Mouse (Mus musculus): ENCODE results near the gene Fah. TPM values are rescaled to one million over a fixed set of nuclear protein-coding genes. Genes with fewer than 3 reads are reported as not detected.

The Fah gene
- polyA plus RNA-seq, 1 experiment from 2014 or later: 10.1 TPM

DNA sequence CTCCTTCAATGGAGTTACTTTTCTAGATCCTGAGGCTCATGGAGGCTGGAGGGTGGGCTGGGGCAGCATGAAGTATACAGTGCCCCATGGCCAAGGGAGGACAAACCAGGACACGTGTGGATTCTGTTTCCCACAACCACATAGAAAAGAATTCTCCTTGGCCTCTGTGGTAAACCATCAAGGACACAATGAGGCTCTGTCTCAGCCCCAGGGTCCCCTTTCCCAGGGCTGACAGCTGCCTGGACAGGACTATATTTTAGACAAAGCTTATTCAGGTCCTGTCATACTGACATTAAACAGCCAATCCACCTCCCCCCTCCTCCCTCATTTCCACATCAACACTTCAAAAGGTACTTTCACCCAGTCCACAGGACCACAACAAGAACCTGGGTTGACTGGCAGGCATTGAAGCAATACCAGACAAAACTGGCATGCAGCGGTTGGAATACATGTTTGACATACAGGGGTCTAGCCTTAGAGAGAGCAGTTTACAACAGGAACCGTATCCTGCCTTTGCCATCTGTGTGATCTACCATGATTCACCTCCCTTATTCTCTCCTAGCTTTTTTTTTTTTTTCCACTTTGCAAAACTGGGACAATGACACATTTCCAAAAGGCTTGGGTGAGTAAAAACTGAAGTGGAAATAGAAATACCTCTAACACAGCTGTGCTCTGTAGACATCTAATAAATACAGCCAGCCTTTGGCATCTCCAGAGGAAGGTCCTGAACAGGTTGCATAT lies 20.0 kb downstream of the Fah start:
- peak; percentile 83 for ATAC-seq
- no peak overlapping the region for H3K4me3 ChIP-seq (replicated peaks; ENCODE audit: low read length)
- H3K9ac ChIP-seq (replicated peaks; ENCODE audit: low read depth, low read length): no peak overlapping the region
- H3K36me3 ChIP-seq (ENCODE audit: control insufficient read depth, insufficient read depth): no peaks in the 10 kb centered on the region
- 33% methylated on average over 3 of the region's 3 CpGs for WGBS
- H3K4me1 ChIP-seq (replicated peaks; ENCODE audit: control insufficient read depth, insufficient read depth, low read length): no peaks in the 10 kb centered on the region
- no peak overlapping the region for H3K27ac ChIP-seq (ENCODE audit: low read length)
- no peak overlapping the region for H3K4me2 ChIP-seq (ENCODE audit: low read length)
- H3K9me3 ChIP-seq (ENCODE audit: control insufficient read depth, low read length): no peaks in the 10 kb centered on the region
- H3K27me3 ChIP-seq (replicated peaks; ENCODE audit: control insufficient read depth, insufficient read depth, low read length): no peaks in the 10 kb centered on the region

DNA sequence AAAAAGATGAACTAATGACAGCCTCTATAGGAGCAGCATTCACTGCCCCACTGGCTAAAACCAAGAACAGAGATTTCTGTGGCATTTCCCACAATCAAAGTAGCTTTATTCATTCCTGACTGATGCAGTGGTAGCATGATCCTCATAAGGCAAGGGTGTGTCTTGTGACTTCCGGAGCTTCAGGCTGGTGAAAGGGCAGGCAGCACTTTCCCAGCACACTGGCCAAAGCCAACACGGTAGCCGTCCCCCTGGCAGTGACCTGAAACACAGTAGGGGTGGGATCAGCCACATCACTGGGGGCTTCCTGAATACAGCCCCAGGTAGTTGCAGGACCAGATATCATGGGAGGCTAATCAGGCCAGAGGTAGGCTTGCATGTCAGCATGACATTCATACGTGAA lies 21.4 kb downstream of the Fah start:
- H3K4me1 ChIP-seq (replicated peaks; ENCODE audit: control insufficient read depth, insufficient read depth, low read length): no peaks in the 10 kb centered on the region
- no peak overlapping the region for H3K4me3 ChIP-seq (replicated peaks; ENCODE audit: low read length)
- H3K27me3 ChIP-seq (replicated peaks; ENCODE audit: control insufficient read depth, insufficient read depth, low read length): no peaks in the 10 kb centered on the region
- no peak overlapping the region for H3K9ac ChIP-seq (replicated peaks; ENCODE audit: low read depth, low read length)
- H3K9me3 ChIP-seq (ENCODE audit: control insufficient read depth, low read length): no peaks in the 10 kb centered on the region
- no peak overlapping the region for H3K27ac ChIP-seq (ENCODE audit: low read length)
- WGBS: 92% methylated on average over 4 of the region's 4 CpGs
- no peak overlapping the region for H3K4me2 ChIP-seq (ENCODE audit: low read length)
- ATAC-seq: no peak
- H3K36me3 ChIP-seq (ENCODE audit: control insufficient read depth, insufficient read depth): no peaks in the 10 kb centered on the region

DNA sequence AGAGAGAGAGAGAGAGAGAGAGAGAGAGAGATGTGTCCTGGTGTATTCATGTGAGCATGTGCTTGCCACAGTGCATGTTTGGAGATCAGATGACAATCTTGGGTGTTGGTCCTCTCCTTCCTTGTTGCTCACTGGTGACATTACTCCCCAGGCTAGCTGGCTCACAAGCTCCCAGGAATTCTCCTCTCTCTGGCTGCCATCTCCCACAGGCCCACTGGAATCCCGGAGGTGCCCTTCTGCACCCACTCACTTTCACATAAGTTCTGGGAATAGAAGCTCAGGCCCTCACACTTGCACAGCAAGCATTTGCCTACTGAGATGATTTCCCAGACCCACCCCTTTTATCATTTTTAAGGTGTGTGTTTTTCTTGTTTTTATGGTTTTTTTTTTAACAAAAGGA lies 26.8 kb downstream of the Fah start:
- 100% methylated on average over 1 of the region's 1 CpGs for WGBS
- no peaks in the 10 kb centered on the region for H3K36me3 ChIP-seq (ENCODE audit: control insufficient read depth, insufficient read depth)
- no peaks in the 10 kb centered on the region for H3K9me3 ChIP-seq (ENCODE audit: control insufficient read depth, low read length)
- H3K27me3 ChIP-seq (replicated peaks; ENCODE audit: control insufficient read depth, insufficient read depth, low read length): no peaks in the 10 kb centered on the region
- ATAC-seq: no peak
- H3K27ac ChIP-seq (ENCODE audit: low read length): no peak overlapping the region
- H3K4me3 ChIP-seq (replicated peaks; ENCODE audit: low read length): no peak overlapping the region
- no peak overlapping the region for H3K9ac ChIP-seq (replicated peaks; ENCODE audit: low read depth, low read length)
- H3K4me2 ChIP-seq (ENCODE audit: low read length): no peak overlapping the region
- H3K4me1 ChIP-seq (replicated peaks; ENCODE audit: control insufficient read depth, insufficient read depth, low read length): peaks cover 5% of the 10 kb centered on the region; the same call in 1 of the 2 replicates

DNA sequence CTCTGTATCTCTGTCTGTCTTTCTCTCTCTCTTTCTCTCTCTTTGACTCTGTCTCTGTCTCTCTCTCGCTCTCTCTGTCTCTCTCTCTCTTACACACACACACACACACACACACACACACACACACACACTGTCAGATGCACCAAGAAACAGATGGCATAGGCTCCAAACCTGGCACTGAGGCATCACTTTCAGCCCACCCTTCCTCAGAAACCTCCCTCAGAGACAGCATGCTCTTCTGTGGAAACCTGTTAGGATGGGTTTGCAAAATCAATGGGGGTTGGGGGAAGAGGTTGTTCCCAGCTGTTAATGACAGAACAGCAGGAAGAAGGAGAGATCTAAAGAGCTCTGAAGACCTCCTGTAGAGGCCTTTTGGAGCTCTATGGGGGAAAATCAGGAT lies 27.7 kb downstream of the Fah start:
- no peak for ATAC-seq
- no peak overlapping the region for H3K27ac ChIP-seq (ENCODE audit: low read length)
- H3K9me3 ChIP-seq (ENCODE audit: control insufficient read depth, low read length): no peaks in the 10 kb centered on the region
- H3K36me3 ChIP-seq (ENCODE audit: control insufficient read depth, insufficient read depth): no peaks in the 10 kb centered on the region
- H3K27me3 ChIP-seq (replicated peaks; ENCODE audit: control insufficient read depth, insufficient read depth, low read length): no peaks in the 10 kb centered on the region
- 58% methylated on average over 1 of the region's 1 CpGs for WGBS
- no peak overlapping the region for H3K4me2 ChIP-seq (ENCODE audit: low read length)
- H3K9ac ChIP-seq (replicated peaks; ENCODE audit: low read depth, low read length): no peak overlapping the region
- no peak overlapping the region for H3K4me3 ChIP-seq (replicated peaks; ENCODE audit: low read length)
- peaks cover 5% of the 10 kb centered on the region; the same call in 1 of the 2 replicates for H3K4me1 ChIP-seq (replicated peaks; ENCODE audit: control insufficient read depth, insufficient read depth, low read length)

DNA sequence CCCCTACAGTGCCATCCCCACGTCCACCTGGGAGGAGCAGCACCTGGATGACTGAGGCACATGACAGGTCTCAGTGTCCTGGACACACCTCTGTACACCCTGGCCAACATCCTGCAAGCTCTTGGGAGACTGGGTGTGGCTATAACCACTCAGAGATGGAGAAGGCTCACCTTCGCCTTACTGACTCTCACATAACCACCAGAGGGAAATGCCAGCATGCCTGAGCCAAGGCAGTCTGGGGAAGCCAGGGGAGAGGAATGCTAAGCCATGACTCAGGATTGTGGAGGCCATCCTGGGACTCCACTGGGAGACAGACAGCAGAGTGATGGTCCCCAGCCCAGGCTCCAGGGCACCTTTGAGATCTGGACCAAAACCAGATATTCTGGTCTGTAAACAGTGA lies 29.5 kb downstream of the Fah start:
- H3K9me3 ChIP-seq (ENCODE audit: control insufficient read depth, low read length): no peaks in the 10 kb centered on the region
- no peaks in the 10 kb centered on the region for H3K36me3 ChIP-seq (ENCODE audit: control insufficient read depth, insufficient read depth)
- peaks cover 5% of the 10 kb centered on the region; the same call in 1 of the 2 replicates for H3K4me1 ChIP-seq (replicated peaks; ENCODE audit: control insufficient read depth, insufficient read depth, low read length)
- H3K27ac ChIP-seq (ENCODE audit: low read length): no peak overlapping the region
- ATAC-seq: no peak
- no peak overlapping the region for H3K4me2 ChIP-seq (ENCODE audit: low read length)
- no peak overlapping the region for H3K9ac ChIP-seq (replicated peaks; ENCODE audit: low read depth, low read length)
- WGBS: 82% methylated on average over 2 of the region's 2 CpGs
- H3K4me3 ChIP-seq (replicated peaks; ENCODE audit: low read length): no peak overlapping the region
- no peaks in the 10 kb centered on the region for H3K27me3 ChIP-seq (replicated peaks; ENCODE audit: control insufficient read depth, insufficient read depth, low read length)

DNA sequence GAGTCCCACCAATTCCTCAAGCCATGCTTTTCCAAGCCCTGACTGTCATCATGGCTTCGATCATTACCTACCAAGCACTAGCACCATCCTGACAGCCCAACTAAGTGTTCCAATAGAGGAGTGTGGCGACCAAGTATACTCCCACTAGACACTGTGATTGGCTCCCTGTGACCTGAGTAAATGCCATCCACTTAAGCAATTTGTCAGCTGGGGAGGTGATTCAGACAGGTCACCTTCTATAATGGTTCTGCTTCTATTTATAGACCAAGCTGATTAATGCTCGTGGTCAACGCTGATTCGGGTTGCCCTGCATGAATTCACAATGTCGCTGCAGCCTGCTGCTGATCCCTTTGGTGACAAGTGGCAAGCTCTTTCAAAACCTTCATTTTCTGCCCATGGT lies 40.3 kb downstream of the Fah start:
- H3K27me3 ChIP-seq (replicated peaks; ENCODE audit: control insufficient read depth, insufficient read depth, low read length): no peaks in the 10 kb centered on the region
- no peaks in the 10 kb centered on the region for H3K9me3 ChIP-seq (ENCODE audit: control insufficient read depth, low read length)
- H3K4me2 ChIP-seq (ENCODE audit: low read length): no peak overlapping the region
- no peaks in the 10 kb centered on the region for H3K36me3 ChIP-seq (ENCODE audit: control insufficient read depth, insufficient read depth)
- no peak overlapping the region for H3K27ac ChIP-seq (ENCODE audit: low read length)
- 81% methylated on average over 6 of the region's 6 CpGs for WGBS
- H3K4me3 ChIP-seq (replicated peaks; ENCODE audit: low read length): no peak overlapping the region
- no peak overlapping the region for H3K9ac ChIP-seq (replicated peaks; ENCODE audit: low read depth, low read length)
- ATAC-seq: no peak
- H3K4me1 ChIP-seq (replicated peaks; ENCODE audit: control insufficient read depth, insufficient read depth, low read length): no peaks in the 10 kb centered on the region

DNA sequence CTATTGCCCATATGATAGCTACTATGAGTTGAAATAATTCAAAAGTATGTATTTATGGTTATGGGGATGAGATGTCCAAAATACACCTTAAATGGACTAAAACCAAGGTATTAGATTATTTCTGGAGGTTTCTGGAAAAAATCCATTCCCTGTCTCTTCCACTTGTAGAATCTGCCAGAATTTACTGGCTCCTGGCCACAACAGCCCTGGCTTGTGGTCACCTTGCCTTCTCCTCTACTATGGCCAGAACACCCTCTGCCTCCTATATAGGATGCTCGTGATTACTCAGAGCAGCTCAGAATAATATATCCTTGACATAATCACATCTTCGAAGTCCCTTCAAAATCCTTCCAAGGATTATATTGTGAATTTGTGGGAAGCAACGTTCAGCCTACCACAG lies 42.3 kb downstream of the Fah start:
- H3K27ac ChIP-seq (ENCODE audit: low read length): no peak overlapping the region
- no peaks in the 10 kb centered on the region for H3K27me3 ChIP-seq (replicated peaks; ENCODE audit: control insufficient read depth, insufficient read depth, low read length)
- H3K9ac ChIP-seq (replicated peaks; ENCODE audit: low read depth, low read length): no peak overlapping the region
- WGBS: 77% methylated on average over 3 of the region's 3 CpGs
- no peaks in the 10 kb centered on the region for H3K36me3 ChIP-seq (ENCODE audit: control insufficient read depth, insufficient read depth)
- H3K4me2 ChIP-seq (ENCODE audit: low read length): no peak overlapping the region
- no peak for ATAC-seq
- no peaks in the 10 kb centered on the region for H3K9me3 ChIP-seq (ENCODE audit: control insufficient read depth, low read length)
- H3K4me3 ChIP-seq (replicated peaks; ENCODE audit: low read length): no peak overlapping the region
- H3K4me1 ChIP-seq (replicated peaks; ENCODE audit: control insufficient read depth, insufficient read depth, low read length): no peaks in the 10 kb centered on the region

DNA sequence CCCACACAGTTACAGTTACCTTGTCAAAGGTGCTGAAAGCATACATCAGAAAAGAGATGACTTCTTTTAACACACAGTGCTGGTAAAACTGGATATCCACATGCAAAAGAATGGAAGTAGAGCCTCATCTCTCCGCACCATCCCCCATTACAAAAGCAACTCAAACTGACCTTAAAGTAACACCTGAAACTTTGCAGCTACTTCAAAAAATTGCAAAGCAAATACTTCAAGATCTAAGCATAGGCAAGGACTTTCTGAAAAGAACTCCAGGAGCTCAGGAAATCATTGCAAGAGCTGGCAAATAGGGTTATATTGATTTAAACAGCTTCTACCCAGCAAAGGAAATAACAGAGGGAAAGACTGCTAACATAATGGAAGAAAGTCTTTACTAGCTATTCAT lies 46.0 kb downstream of the Fah start:
- H3K27ac ChIP-seq (ENCODE audit: low read length): no peak overlapping the region
- WGBS: 93% methylated on average over 1 of the region's 1 CpGs

DNA sequence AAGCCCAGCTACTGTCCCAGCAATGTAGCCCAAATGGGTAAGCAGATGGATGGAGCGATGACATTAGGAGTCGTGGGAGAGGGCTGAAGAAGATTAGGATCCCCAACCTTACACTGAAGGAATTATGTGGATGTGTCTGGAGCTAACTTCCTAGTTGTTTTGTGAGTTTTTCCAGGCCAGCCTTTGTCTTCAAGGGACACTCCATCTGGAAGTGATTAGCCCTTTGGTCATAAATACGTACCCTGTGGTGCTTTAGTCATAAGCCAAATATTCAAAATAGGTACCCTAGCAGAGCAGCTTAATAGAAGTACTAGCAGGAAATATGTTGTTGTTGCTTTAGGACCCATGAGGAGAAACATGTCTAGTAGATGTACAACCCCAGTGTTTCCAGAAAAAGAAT lies 49.2 kb downstream of the Fah start:
- Histone ChIP-seq H3K27ac (ENCODE audit: low read length) (no peak overlapping the region), H3K4me2 (ENCODE audit: low read length) (no peak overlapping the region), H3K36me3 (ENCODE audit: control insufficient read depth, insufficient read depth) (no peaks in the 10 kb centered on the region), H3K4me3 (replicated peaks; ENCODE audit: low read length) (no peak overlapping the region), H3K27me3 (replicated peaks; ENCODE audit: control insufficient read depth, insufficient read depth, low read length) (no peaks in the 10 kb centered on the region), H3K9ac (replicated peaks; ENCODE audit: low read depth, low read length) (no peak overlapping the region), H3K9me3 (ENCODE audit: control insufficient read depth, low read length) (no peaks in the 10 kb centered on the region), H3K4me1 (replicated peaks; ENCODE audit: control insufficient read depth, insufficient read depth, low read length) (no peaks in the 10 kb centered on the region)
- 86% methylated on average over 3 of the region's 3 CpGs for WGBS
- ATAC-seq: no peak

More for the DNA sequence above, 46.0 kb downstream of the Fah start:
- Histone ChIP-seq H3K9ac (replicated peaks; ENCODE audit: low read depth, low read length) (no peak overlapping the region), H3K36me3 (ENCODE audit: control insufficient read depth, insufficient read depth) (no peaks in the 10 kb centered on the region), H3K4me1 (replicated peaks; ENCODE audit: control insufficient read depth, insufficient read depth, low read length) (no peaks in the 10 kb centered on the region), H3K9me3 (ENCODE audit: control insufficient read depth, low read length) (no peaks in the 10 kb centered on the region), H3K4me3 (replicated peaks; ENCODE audit: low read length) (no peak overlapping the region), H3K4me2 (ENCODE audit: low read length) (no peak overlapping the region), H3K27me3 (replicated peaks; ENCODE audit: control insufficient read depth, insufficient read depth, low read length) (no peaks in the 10 kb centered on the region)
- no peak for ATAC-seq

DNA sequence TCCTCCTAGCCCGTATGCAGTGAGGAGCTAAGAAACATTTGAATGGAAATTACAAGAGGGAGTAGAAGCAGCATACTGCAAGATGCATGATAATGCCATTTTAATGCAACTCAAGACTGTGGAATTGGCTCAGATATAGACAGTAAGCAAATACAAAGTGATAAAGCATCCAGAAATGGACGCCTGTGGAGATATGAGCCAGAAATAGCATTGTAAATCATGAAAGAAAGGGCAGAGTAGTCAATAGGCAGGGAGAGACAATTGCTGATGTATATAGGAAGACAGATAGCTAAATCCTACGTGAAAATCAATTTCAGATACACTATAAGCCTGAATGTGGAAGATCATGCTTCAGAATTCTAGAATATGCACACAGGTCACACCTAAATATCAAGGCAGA lies 51.2 kb downstream of the Fah start:
- 74% methylated on average over 3 of the region's 3 CpGs for WGBS

More for the DNA sequence above, 51.2 kb downstream of the Fah start:
- H3K9ac ChIP-seq (replicated peaks; ENCODE audit: low read depth, low read length): no peak overlapping the region
- H3K9me3 ChIP-seq (ENCODE audit: control insufficient read depth, low read length): no peaks in the 10 kb centered on the region
- no peak overlapping the region for H3K4me3 ChIP-seq (replicated peaks; ENCODE audit: low read length)
- no peak for ATAC-seq
- H3K27me3 ChIP-seq (replicated peaks; ENCODE audit: control insufficient read depth, insufficient read depth, low read length): no peaks in the 10 kb centered on the region
- H3K36me3 ChIP-seq (ENCODE audit: control insufficient read depth, insufficient read depth): no peaks in the 10 kb centered on the region
- H3K4me2 ChIP-seq (ENCODE audit: low read length): no peak overlapping the region
- no peaks in the 10 kb centered on the region for H3K4me1 ChIP-seq (replicated peaks; ENCODE audit: control insufficient read depth, insufficient read depth, low read length)
- H3K27ac ChIP-seq (ENCODE audit: low read length): no peak overlapping the region

Data from forebrain, embryonic 16.5 days (tissue).